Mouse (Mus musculus) lung, postnatal 0 days (tissue): Measurements from ENCODE around the gene D430041D05Rik.

ENCODE experiments used
- CTCF ChIP-seq: IDR thresholded peaks from 2 replicates; pipeline ENCODE4 v1.5.1; 2016; ENCODE audit warnings: antibody characterized with exemption, mild to moderate bottlenecking
- EP300 ChIP-seq: IDR thresholded peaks from 2 replicates; pipeline ENCODE4 v1.6.1; 2016; ENCODE audit warnings: antibody characterized with exemption, mild to moderate bottlenecking, control low read depth

- TF ChIP-seq CTCF (no peak), EP300 (no peak)
Measured at GRCm38 (mm10) chr2:104110031-104110430, 300.8 kb downstream of the D430041D05Rik start.
